In genomic region chr3:151914010-151914513, GRCm38 (mm10) we compare ENCODE assay signal across 8 mouse cellular contexts.
DNase-seq lines count a peak whose midpoint lies in the region; ATAC-seq lines count a peak whose summit lies in the region.

No protein-coding gene starts in this region.

- intact Hi-C loops in left cerebral cortex, postnatal 10 days (cut with DNase I): no loop called here

- peak; percentile 36 for DNase-seq in forelimb bud, embryonic 11.5 days (ENCODE audit: low read depth, low spot score)
- peak; percentile 6 to 87 for DNase-seq in left cerebral cortex, postnatal 10 days (ENCODE audit: extremely low spot score in 1 of 2, low spot score in 2 of 2)
- peak; percentile 67 for DNase-seq in mesoderm, embryonic 11.5 days (ENCODE audit: low read depth, low spot score)
- peak; percentile 36 for DNase-seq in telencephalon, adult 2 months (ENCODE audit: low read depth, low spot score)
- no peak for DNase-seq in B cell, adult 2 months
- no peak for DNase-seq in urinary bladder, postnatal 10 days (ENCODE audit: low spot score)

- peak; percentile 87 for ATAC-seq in common myeloid progenitor, adult 5-6 weeks (replicated peaks; ENCODE audit: low read depth, poor library complexity, severe bottlenecking)
- peak; percentile 78 to 85 for ATAC-seq in hematopoietic stem cell, adult 5-6 weeks (replicated peaks in 1 of 2; ENCODE audit: insufficient read depth in 1 of 2, low FRiP score in 2 of 2, low TSS enrichment in 1 of 2, low read depth in 1 of 2, poor library complexity in 2 of 2, severe bottlenecking in 2 of 2)

Comparison
In these comparisons a context has a peak if more than half of its experiments do, and no peak if none do; other contexts are left out.
1. DNase-seq: peak in forelimb bud, embryonic 11.5 days (single experiment), left cerebral cortex, postnatal 10 days (2 of 2), mesoderm, embryonic 11.5 days (single experiment) and telencephalon, adult 2 months (single experiment); none in B cell, adult 2 months (0 of 2) and urinary bladder, postnatal 10 days (single experiment).